Mouse (Mus musculus): ENCODE measurements around the gene Fsd1l. TPM values are rescaled to one million over a fixed set of nuclear protein-coding genes. Genes with fewer than 3 reads are reported as not detected.

Gene Fsd1l
- total and polyA plus RNA-seq, 3 experiments: 0.25 to 0.39 (median 0.26) TPM

DNA sequence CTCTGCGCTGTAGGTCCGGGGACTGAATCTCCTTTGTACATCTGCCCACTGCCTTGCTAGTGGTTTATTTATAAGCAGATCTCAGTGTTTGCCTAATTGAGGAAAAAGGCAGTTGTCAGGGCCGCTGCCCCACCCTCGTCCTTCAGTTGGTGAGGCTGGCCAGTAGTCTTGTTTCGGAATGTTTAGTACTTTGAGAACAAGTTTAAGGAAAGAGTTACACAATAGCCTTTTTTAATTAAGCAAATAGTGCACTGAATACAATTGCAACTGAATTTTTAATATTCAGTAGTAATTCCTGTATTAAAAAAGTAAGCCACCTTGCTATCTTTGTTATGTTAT lies 709 bp downstream of the Fsd1l start:
- no peaks in the 10 kb centered on the region for H3K79me2 ChIP-seq (replicated peaks; ENCODE audit: control insufficient read depth, extremely low read depth, insufficient read depth, poor library complexity, severe bottlenecking)
- TF ChIP-seq PAX5 (IDR thresholded peaks at IDR 0.05; ENCODE audit: low read length): no peak
- no peak for TF ChIP-seq RAD21 (IDR thresholded peaks at IDR 0.05; ENCODE audit: low read depth, low read length)
- TF ChIP-seq CHD1 (IDR thresholded peaks at IDR 0.05; ENCODE audit: low read depth, low read length): no peak
- TF ChIP-seq ELF1 (IDR thresholded peaks at IDR 0.05; ENCODE audit: low read depth, low read length): no peak
- TF ChIP-seq TCF12 (IDR thresholded peaks at IDR 0.05; ENCODE audit: low read depth, low read length): no peak
- no peak for TF ChIP-seq MYC (IDR thresholded peaks at IDR 0.05; ENCODE audit: low read depth, low read length)
- TF ChIP-seq MEF2A (IDR thresholded peaks at IDR 0.05; ENCODE audit: borderline replicate concordance, low read depth, low read length): no peak
- no peak for TF ChIP-seq MAZ (IDR thresholded peaks at IDR 0.05; ENCODE audit: low read depth, low read length)
- no peak for TF ChIP-seq USF1 (IDR thresholded peaks at IDR 0.05; ENCODE audit: low read depth, low read length)
- peak overlapping the region; percentile 24 to 60 (median 54) for H3K4me3 ChIP-seq (replicated peaks in 1 of 3; ENCODE audit: low read depth in 2 of 3, low read length in 2 of 3, poor library complexity in 1 of 3)
- no peak overlapping the region for H3K9ac ChIP-seq (ENCODE audit: insufficient read depth, low read depth)
- dilution Hi-C loops (cut with MboI; ENCODE audit: extremely low pct_ligation_motif_present, extremely low pct_unique_long_range_greater_than_20kb, low sequenced_read_pairs): no loop called here
- in situ Hi-C loops (cut with MboI; ENCODE audit: low pct_ligation_motif_present, low pct_unique_long_range_greater_than_20kb, low sequenced_read_pairs): no loop called here
- peaks cover 12% of the 10 kb centered on the region for H3K27me3 ChIP-seq (replicated peaks)
- no peak for DNase-seq (ENCODE audit: extremely low read depth)
- H3K27ac ChIP-seq (ENCODE audit: insufficient read depth, low read depth): no peak overlapping the region
- H3K9me3 ChIP-seq (replicated peaks; ENCODE audit: low read length): no peaks in the 10 kb centered on the region
- H3K4me1 ChIP-seq (ENCODE audit: control insufficient read depth in 1 of 2, insufficient read depth in 2 of 2): no peaks in the 10 kb centered on the region; a peak in 1 of 4 replicates
- H3K36me3 ChIP-seq (replicated peaks in 1 of 2; ENCODE audit: control insufficient read depth in 1 of 2, insufficient read depth in 1 of 2, low read length in 1 of 2): no peaks in the 10 kb centered on the region
- H3K4me2 ChIP-seq (ENCODE audit: insufficient read depth, low read depth, poor library complexity, severe bottlenecking): peak overlapping the region; percentile 58

DNA sequence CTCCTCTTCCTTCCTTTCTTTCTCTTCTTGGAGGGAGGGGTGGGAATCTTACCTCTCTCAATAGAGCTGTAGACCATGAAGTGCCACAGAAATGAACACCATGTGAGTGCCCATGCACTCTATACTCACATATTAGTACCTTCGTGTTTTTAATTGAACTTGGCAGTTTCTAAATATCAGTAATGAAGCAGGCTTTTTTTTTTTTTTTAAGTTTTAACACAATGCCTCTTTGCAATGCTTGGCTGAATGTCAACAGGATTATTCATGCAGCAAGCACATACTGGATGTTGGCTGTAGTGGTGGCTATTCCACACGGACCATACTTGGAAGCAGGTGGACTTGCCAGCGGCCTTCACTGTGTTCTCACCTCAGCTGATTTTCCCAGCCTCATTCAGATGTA lies 4.1 kb downstream of the Fsd1l start:
- dilution Hi-C loops (cut with MboI; ENCODE audit: extremely low pct_ligation_motif_present, extremely low pct_unique_long_range_greater_than_20kb, low sequenced_read_pairs): no loop called here
- in situ Hi-C loops (cut with MboI; ENCODE audit: low pct_ligation_motif_present, low pct_unique_long_range_greater_than_20kb, low sequenced_read_pairs): no loop called here

More for the DNA sequence above, 4.1 kb downstream of the Fsd1l start:
- no peak for DNase-seq (ENCODE audit: extremely low read depth)
- no peaks in the 10 kb centered on the region for H3K79me2 ChIP-seq (replicated peaks; ENCODE audit: control insufficient read depth, extremely low read depth, insufficient read depth, poor library complexity, severe bottlenecking)
- H3K9me3 ChIP-seq (replicated peaks; ENCODE audit: low read length): no peaks in the 10 kb centered on the region
- TF ChIP-seq ZNF384 (IDR thresholded peaks at IDR 0.05; ENCODE audit: low read depth, low read length) (no peak), JUND (conservative IDR thresholded peaks at IDR 0.05; ENCODE audit: low read depth, low read length) (no peak), CHD2 (IDR thresholded peaks at IDR 0.05; ENCODE audit: low read length) (no peak), POLR2AphosphoS2 (IDR thresholded peaks at IDR 0.05; ENCODE audit: low read depth, low read length) (no peak), POLR2A (IDR thresholded peaks at IDR 0.05; ENCODE audit: low read depth, low read length) (no peak), GABPA (IDR thresholded peaks at IDR 0.05; ENCODE audit: insufficient replicate concordance, low read depth, low read length) (no peak), ZC3H11A (IDR thresholded peaks at IDR 0.05; ENCODE audit: low read depth, low read length) (no peak), MAZ (IDR thresholded peaks at IDR 0.05; ENCODE audit: low read depth, low read length) (no peak), CHD1 (IDR thresholded peaks at IDR 0.05; ENCODE audit: low read depth, low read length) (no peak), RAD21 (IDR thresholded peaks at IDR 0.05; ENCODE audit: low read depth, low read length) (no peak), JUN (IDR thresholded peaks at IDR 0.05; ENCODE audit: insufficient read depth, low read depth, low read length) (no peak), ZKSCAN1 (IDR thresholded peaks at IDR 0.05; ENCODE audit: borderline replicate concordance, low read depth, low read length) (no peak), NRF1 (IDR thresholded peaks at IDR 0.05; ENCODE audit: low read depth, low read length) (no peak), PAX5 (IDR thresholded peaks at IDR 0.05; ENCODE audit: low read length) (no peak), MEF2A (IDR thresholded peaks at IDR 0.05; ENCODE audit: borderline replicate concordance, low read depth, low read length) (no peak)
- H3K27me3 ChIP-seq (replicated peaks): peaks cover 10% of the 10 kb centered on the region
- no peak overlapping the region for H3K27ac ChIP-seq (ENCODE audit: insufficient read depth, low read depth)
- no peak overlapping the region for H3K4me3 ChIP-seq (replicated peaks in 1 of 3; ENCODE audit: low read depth in 2 of 3, low read length in 2 of 3, poor library complexity in 1 of 3)
- no peak overlapping the region for H3K9ac ChIP-seq (ENCODE audit: insufficient read depth, low read depth)
- H3K4me2 ChIP-seq (ENCODE audit: insufficient read depth, low read depth, poor library complexity, severe bottlenecking): no peak overlapping the region
- no peaks in the 10 kb centered on the region for H3K36me3 ChIP-seq (replicated peaks in 1 of 2; ENCODE audit: control insufficient read depth in 1 of 2, insufficient read depth in 1 of 2, low read length in 1 of 2)
- H3K4me1 ChIP-seq (ENCODE audit: control insufficient read depth in 1 of 2, insufficient read depth in 2 of 2): no peaks in the 10 kb centered on the region; a peak in 1 of 4 replicates

Data from CH12.LX (cell line).